Mouse (Mus musculus): ENCODE data around the gene Nol8. TPM values are rescaled to one million over a fixed set of nuclear protein-coding genes. Genes with fewer than 3 reads are reported as not detected.

The Nol8 gene
- polyA plus RNA-seq, 1 experiment from 2014 or later: 14.1 TPM

GRCm38 (mm10) chr13:49629076-49629475 lies 23.8 kb upstream of the Nol8 start:
- DNase-seq (ENCODE audit: low spot score) (no peak), ATAC-seq (ENCODE audit: low read depth) (no peak)
- H3K27ac ChIP-seq (replicated peaks; ENCODE audit: low read depth, low read length): no peak overlapping the region
- peaks cover under 1% of the 10 kb centered on the region; the same call in 1 of the 2 replicates for H3K36me3 ChIP-seq (ENCODE audit: control insufficient read depth, insufficient read depth, low read length)
- H3K4me2 ChIP-seq (ENCODE audit: low read depth, low read length): no peak overlapping the region
- WGBS: 92% methylated on average over 2 of the region's 2 CpGs
- H3K4me3 ChIP-seq (ENCODE audit: low read depth, low read length): no peak overlapping the region
- H3K9me3 ChIP-seq (ENCODE audit: control insufficient read depth, low read length): no peaks in the 10 kb centered on the region
- no peak overlapping the region for H3K9ac ChIP-seq (ENCODE audit: low read depth, low read length)
- no peaks in the 10 kb centered on the region for H3K4me1 ChIP-seq (ENCODE audit: control insufficient read depth, insufficient read depth, low read length)
- no peaks in the 10 kb centered on the region for H3K27me3 ChIP-seq (replicated peaks; ENCODE audit: control insufficient read depth, insufficient read depth, low read length)

GRCm38 (mm10) chr13:49639965-49640364 lies 12.9 kb upstream of the Nol8 start:
- Histone ChIP-seq H3K36me3 (ENCODE audit: control insufficient read depth, insufficient read depth, low read length) (0 out of 2 replicates have a peak, but pooled peaks cover 3% of the 10 kb centered on the region), H3K9me3 (ENCODE audit: control insufficient read depth, low read length) (no peaks in the 10 kb centered on the region), H3K27ac (replicated peaks; ENCODE audit: low read depth, low read length) (no peak overlapping the region), H3K9ac (ENCODE audit: low read depth, low read length) (no peak overlapping the region), H3K4me1 (ENCODE audit: control insufficient read depth, insufficient read depth, low read length) (no peaks in the 10 kb centered on the region), H3K27me3 (replicated peaks; ENCODE audit: control insufficient read depth, insufficient read depth, low read length) (no peaks in the 10 kb centered on the region), H3K4me2 (ENCODE audit: low read depth, low read length) (no peak overlapping the region), H3K4me3 (ENCODE audit: low read depth, low read length) (no peak overlapping the region)
- no peak for DNase-seq (ENCODE audit: low spot score)
- no peak for ATAC-seq (ENCODE audit: low read depth)
- WGBS: 89% methylated on average over 2 of the region's 2 CpGs

- Histone ChIP-seq H3K36me3 (ENCODE audit: control insufficient read depth, insufficient read depth, low read length) (no peaks in the 10 kb centered on the region), H3K4me1 (ENCODE audit: control insufficient read depth, insufficient read depth, low read length) (no peaks in the 10 kb centered on the region), H3K27ac (replicated peaks; ENCODE audit: low read depth, low read length) (no peak overlapping the region), H3K4me3 (ENCODE audit: low read depth, low read length) (no peak overlapping the region), H3K4me2 (ENCODE audit: low read depth, low read length) (no peak overlapping the region), H3K9ac (ENCODE audit: low read depth, low read length) (no peak overlapping the region), H3K9me3 (ENCODE audit: control insufficient read depth, low read length) (no peaks in the 10 kb centered on the region), H3K27me3 (replicated peaks; ENCODE audit: control insufficient read depth, insufficient read depth, low read length) (no peaks in the 10 kb centered on the region)
- no peak for ATAC-seq (ENCODE audit: low read depth)
- WGBS: 63% methylated on average over 6 of the region's 6 CpGs
- DNase-seq (ENCODE audit: low spot score): no peak
Measured at GRCm38 (mm10) chr13:49642650-49643049, 10.2 kb upstream of the Nol8 start.

GRCm38 (mm10) chr13:49643669-49644362 lies 9.1 kb upstream of the Nol8 start:
- no peak for DNase-seq (ENCODE audit: low spot score)
- H3K36me3 ChIP-seq (ENCODE audit: control insufficient read depth, insufficient read depth, low read length): no peaks in the 10 kb centered on the region
- no peaks in the 10 kb centered on the region for H3K9me3 ChIP-seq (ENCODE audit: control insufficient read depth, low read length)
- no peak overlapping the region for H3K27ac ChIP-seq (replicated peaks; ENCODE audit: low read depth, low read length)
- H3K27me3 ChIP-seq (replicated peaks; ENCODE audit: control insufficient read depth, insufficient read depth, low read length): no peaks in the 10 kb centered on the region
- H3K4me3 ChIP-seq (ENCODE audit: low read depth, low read length): no peak overlapping the region
- H3K4me2 ChIP-seq (ENCODE audit: low read depth, low read length): no peak overlapping the region
- H3K9ac ChIP-seq (ENCODE audit: low read depth, low read length): no peak overlapping the region
- H3K4me1 ChIP-seq (ENCODE audit: control insufficient read depth, insufficient read depth, low read length): no peaks in the 10 kb centered on the region
- ATAC-seq (ENCODE audit: low read depth): no peak

GRCm38 (mm10) chr13:49644731-49645529 lies 7.9 kb upstream of the Nol8 start:
- no peaks in the 10 kb centered on the region for H3K4me1 ChIP-seq (ENCODE audit: control insufficient read depth, insufficient read depth, low read length)
- H3K9me3 ChIP-seq (ENCODE audit: control insufficient read depth, low read length): no peaks in the 10 kb centered on the region
- no peak overlapping the region for H3K4me3 ChIP-seq (ENCODE audit: low read depth, low read length)
- ATAC-seq (ENCODE audit: low read depth) (peak; percentile 37; the same call in 1 of the 2 replicates), DNase-seq (ENCODE audit: low spot score) (peak; percentile 45)
- no peak overlapping the region for H3K4me2 ChIP-seq (ENCODE audit: low read depth, low read length)
- H3K27me3 ChIP-seq (replicated peaks; ENCODE audit: control insufficient read depth, insufficient read depth, low read length): no peaks in the 10 kb centered on the region
- 64% methylated on average over 2 of the region's 2 CpGs for WGBS
- 0 out of 2 replicates have a peak overlapping the region, but pooled peaks have one; percentile 39 for H3K27ac ChIP-seq (replicated peaks; ENCODE audit: low read depth, low read length)
- H3K9ac ChIP-seq (ENCODE audit: low read depth, low read length): no peak overlapping the region
- no peaks in the 10 kb centered on the region for H3K36me3 ChIP-seq (ENCODE audit: control insufficient read depth, insufficient read depth, low read length)

GRCm38 (mm10) chr13:49646019-49646418 lies 6.9 kb upstream of the Nol8 start:
- no peaks in the 10 kb centered on the region for H3K4me1 ChIP-seq (ENCODE audit: control insufficient read depth, insufficient read depth, low read length)
- 82% methylated on average over 1 of the region's 1 CpGs for WGBS
- no peaks in the 10 kb centered on the region for H3K9me3 ChIP-seq (ENCODE audit: control insufficient read depth, low read length)
- H3K4me3 ChIP-seq (ENCODE audit: low read depth, low read length): no peak overlapping the region
- H3K27me3 ChIP-seq (replicated peaks; ENCODE audit: control insufficient read depth, insufficient read depth, low read length): no peaks in the 10 kb centered on the region
- no peak overlapping the region for H3K4me2 ChIP-seq (ENCODE audit: low read depth, low read length)
- ATAC-seq (ENCODE audit: low read depth) (no peak), DNase-seq (ENCODE audit: low spot score) (no peak)
- no peaks in the 10 kb centered on the region for H3K36me3 ChIP-seq (ENCODE audit: control insufficient read depth, insufficient read depth, low read length)
- no peak overlapping the region for H3K9ac ChIP-seq (ENCODE audit: low read depth, low read length)
- no peak overlapping the region for H3K27ac ChIP-seq (replicated peaks; ENCODE audit: low read depth, low read length)

- H3K9ac ChIP-seq (ENCODE audit: low read depth, low read length): no peak overlapping the region
- H3K4me3 ChIP-seq (ENCODE audit: low read depth, low read length): no peak overlapping the region; the same call in 1 of the 2 replicates
- H3K27ac ChIP-seq (replicated peaks; ENCODE audit: low read depth, low read length): no peak overlapping the region
Measured at GRCm38 (mm10) chr13:49651136-49651535, 1.7 kb upstream of the Nol8 start.

GRCm38 (mm10) chr13:49651781-49652351 lies 1.0 kb upstream of the Nol8 start:
- no peak for DNase-seq (ENCODE audit: low spot score)

More at GRCm38 (mm10) chr13:49651136-49651535, 1.7 kb upstream of the Nol8 start:
- ATAC-seq (ENCODE audit: low read depth) (no peak), DNase-seq (ENCODE audit: low spot score) (peak; percentile 12)
- H3K4me1 ChIP-seq (ENCODE audit: control insufficient read depth, insufficient read depth, low read length): peaks cover 13% of the 10 kb centered on the region; the same call in 1 of the 2 replicates
- H3K36me3 ChIP-seq (ENCODE audit: control insufficient read depth, insufficient read depth, low read length): no peaks in the 10 kb centered on the region
- H3K9me3 ChIP-seq (ENCODE audit: control insufficient read depth, low read length): no peaks in the 10 kb centered on the region
- H3K27me3 ChIP-seq (replicated peaks; ENCODE audit: control insufficient read depth, insufficient read depth, low read length): no peaks in the 10 kb centered on the region
- H3K4me2 ChIP-seq (ENCODE audit: low read depth, low read length): peak overlapping the region; percentile 89
- WGBS: 30% methylated on average over 2 of the region's 2 CpGs

More at GRCm38 (mm10) chr13:49651781-49652351, 1.0 kb upstream of the Nol8 start:
- Histone ChIP-seq H3K4me3 (ENCODE audit: low read depth, low read length) (peak overlapping the region; percentile 63), H3K27ac (replicated peaks; ENCODE audit: low read depth, low read length) (no peak overlapping the region), H3K36me3 (ENCODE audit: control insufficient read depth, insufficient read depth, low read length) (0 out of 2 replicates have a peak, but pooled peaks cover 2% of the 10 kb centered on the region), H3K27me3 (replicated peaks; ENCODE audit: control insufficient read depth, insufficient read depth, low read length) (no peaks in the 10 kb centered on the region), H3K4me2 (ENCODE audit: low read depth, low read length) (peak overlapping the region; percentile 89), H3K4me1 (ENCODE audit: control insufficient read depth, insufficient read depth, low read length) (peaks cover 13% of the 10 kb centered on the region; the same call in 1 of the 2 replicates), H3K9ac (ENCODE audit: low read depth, low read length) (peak overlapping the region; percentile 67), H3K9me3 (ENCODE audit: control insufficient read depth, low read length) (no peaks in the 10 kb centered on the region)
- ATAC-seq (ENCODE audit: low read depth): no peak
- WGBS: 2% methylated on average over 4 of the region's 4 CpGs

Measured in embryonic facial prominence, embryonic 14.5 days (tissue).